Mouse (Mus musculus): ENCODE measurements around the gene Rimkla. TPM values are rescaled to one million over a fixed set of nuclear protein-coding genes. Genes with fewer than 3 reads are reported as not detected.
"Not testable (repeated sequence)": the region's sequence is repeated elsewhere in the genome, so short reads cannot be mapped to it uniquely, and the experiment has no call there.

Gene Rimkla
- total RNA-seq (2021) = under 1 TPM; 0.17 to 0.40 TPM
- long read RNA-seq, experiment 1 = 0 reads
- long read RNA-seq, experiment 2 = 0 reads

GRCm38 (mm10) chr4:119492291-119492932, at the start of gene Rimkla:
TSS of gene Rimkla (minus strand) at chr4:119492628.
- peak; percentile 82 to 85 for DNase-seq

- no peak for DNase-seq
Measured at GRCm38 (mm10) chr4:119540533-119540890, 48.1 kb upstream of the Rimkla start.

- DNase-seq = peak; percentile 56 to 63
Measured at GRCm38 (mm10) chr4:119539836-119540532, 47.6 kb upstream of the Rimkla start.

GRCm38 (mm10) chr4:119539031-119539824, 46.8 kb upstream of the Rimkla start, which contains the start of gene Frg2f1:
TSS of gene Frg2f1 (minus strand) at chr4:119539529.
- DNase-seq = peak; percentile 97

GRCm38 (mm10) chr4:119537436-119537835, 45.0 kb upstream of the Rimkla start:
- DNase-seq = no peak

- not testable (repeated sequence) for DNase-seq
Measured at GRCm38 (mm10) chr4:119536615-119537014, 44.2 kb upstream of the Rimkla start, which contains the start of gene Foxj3. TSS of gene Foxj3 (plus strand) at chr4:119537004.

- no peak for DNase-seq
Measured at GRCm38 (mm10) chr4:119535103-119535502, 42.7 kb upstream of the Rimkla start.

GRCm38 (mm10) chr4:119531813-119532212, 39.4 kb upstream of the Rimkla start:
- peak in 1 of 2 experiments; percentile 15 for DNase-seq

- no peak for DNase-seq
Measured at GRCm38 (mm10) chr4:119526329-119526845, 34.0 kb upstream of the Rimkla start.

GRCm38 (mm10) chr4:119524466-119524865, 32.0 kb upstream of the Rimkla start:
- peak in 1 of 2 experiments; percentile 12 for DNase-seq

- no peak for DNase-seq
Measured at GRCm38 (mm10) chr4:119524010-119524409, 31.6 kb upstream of the Rimkla start.

GRCm38 (mm10) chr4:119523575-119523974, 31.1 kb upstream of the Rimkla start:
- no peak for DNase-seq

- no peak for DNase-seq
Measured at GRCm38 (mm10) chr4:119512731-119513141, 20.3 kb upstream of the Rimkla start.

- no peak for DNase-seq
Measured at GRCm38 (mm10) chr4:119511591-119511990, 19.2 kb upstream of the Rimkla start.

GRCm38 (mm10) chr4:119498319-119498848, 6.0 kb upstream of the Rimkla start:
- no peak for DNase-seq

- DNase-seq = no peak
Measured at GRCm38 (mm10) chr4:119492933-119493327, 502 bp upstream of the Rimkla start.

GRCm38 (mm10) chr4:119490806-119491205, 1.6 kb downstream of the Rimkla start:
- peak in 1 of 2 experiments; percentile 28 for DNase-seq

- DNase-seq = no peak
Measured at GRCm38 (mm10) chr4:119489666-119490065, 2.8 kb downstream of the Rimkla start.

GRCm38 (mm10) chr4:119484882-119485281, 7.5 kb downstream of the Rimkla start:
- DNase-seq = no peak

- peak; percentile 72 to 75 for DNase-seq
Measured at GRCm38 (mm10) chr4:119483051-119483450, 9.4 kb downstream of the Rimkla start.

GRCm38 (mm10) chr4:119473150-119473549, 19.3 kb downstream of the Rimkla start:
- DNase-seq = no peak

- DNase-seq = no peak
Measured at GRCm38 (mm10) chr4:119472545-119472944, 19.9 kb downstream of the Rimkla start.

Measured in adrenal gland, postnatal 36 days (tissue).